Mouse (Mus musculus): ENCODE results near the gene Fnbp1. TPM values are rescaled to one million over a fixed set of nuclear protein-coding genes. Genes with fewer than 3 reads are reported as not detected.
A peak's percentile ranks its signal among the peaks of the same experiment; 100 is the strongest.

The Fnbp1 gene
- polyA plus RNA-seq, 1 experiment from 2014 or later: 16.9 TPM

- peaks cover 11% of the 10 kb centered on the region for H3K36me3 ChIP-seq
- peaks cover 7% of the 10 kb centered on the region; the same call in 1 of the 2 replicates for H3K9me3 ChIP-seq
- H3K4me3 ChIP-seq (replicated peaks): no peak overlapping the region
- no peak overlapping the region for H3K9ac ChIP-seq (replicated peaks)
- no peak for ATAC-seq
- no peaks in the 10 kb centered on the region for H3K27me3 ChIP-seq
- peak overlapping the region; percentile 70 for H3K27ac ChIP-seq
- WGBS: 81% methylated on average over 4 of the region's 4 CpGs
- no peak overlapping the region for H3K4me2 ChIP-seq (replicated peaks)
- H3K4me1 ChIP-seq (replicated peaks): peaks cover 19% of the 10 kb centered on the region
Observed at GRCm38 (mm10) chr2:31069114-31069445, 72.7 kb downstream of the Fnbp1 start.

- Histone ChIP-seq H3K27me3 (no peaks in the 10 kb centered on the region), H3K27ac (peak overlapping the region; percentile 70), H3K4me3 (replicated peaks) (no peak overlapping the region), H3K4me2 (replicated peaks) (no peak overlapping the region), H3K9ac (replicated peaks) (no peak overlapping the region), H3K4me1 (replicated peaks) (peaks cover 19% of the 10 kb centered on the region), H3K9me3 (peaks cover 7% of the 10 kb centered on the region; the same call in 1 of the 2 replicates), H3K36me3 (peaks cover 10% of the 10 kb centered on the region)
- ATAC-seq: 0 out of 2 replicates have a peak, but pooled peaks have one; percentile 53
- 7% methylated on average over 13 of the region's 13 CpGs for WGBS
Observed at GRCm38 (mm10) chr2:31068246-31069113, 73.3 kb downstream of the Fnbp1 start.

- Histone ChIP-seq H3K27me3 (no peaks in the 10 kb centered on the region), H3K9ac (replicated peaks) (no peak overlapping the region), H3K27ac (peak overlapping the region; percentile 70), H3K4me3 (replicated peaks) (no peak overlapping the region), H3K4me1 (replicated peaks) (peaks cover 19% of the 10 kb centered on the region), H3K9me3 (peaks cover 6% of the 10 kb centered on the region; the same call in 1 of the 2 replicates), H3K36me3 (peaks cover 6% of the 10 kb centered on the region), H3K4me2 (replicated peaks) (no peak overlapping the region)
- 45% methylated on average over 7 of the region's 7 CpGs for WGBS
- no peak for ATAC-seq
Observed at GRCm38 (mm10) chr2:31067696-31068245, 74.0 kb downstream of the Fnbp1 start.

- Histone ChIP-seq H3K27ac (no peak overlapping the region), H3K4me2 (replicated peaks) (no peak overlapping the region), H3K4me3 (replicated peaks) (no peak overlapping the region), H3K4me1 (replicated peaks) (peaks cover 19% of the 10 kb centered on the region), H3K9me3 (peaks cover under 1% of the 10 kb centered on the region; the same call in 1 of the 2 replicates), H3K27me3 (no peaks in the 10 kb centered on the region), H3K36me3 (no peaks in the 10 kb centered on the region), H3K9ac (replicated peaks) (no peak overlapping the region)
- no peak for ATAC-seq
- 82% methylated on average over 13 of the region's 13 CpGs for WGBS
Observed at GRCm38 (mm10) chr2:31067059-31067595, 74.7 kb downstream of the Fnbp1 start.

GRCm38 (mm10) chr2:31066019-31066789 lies 75.6 kb downstream of the Fnbp1 start:
- H3K27me3 ChIP-seq: no peaks in the 10 kb centered on the region
- no peaks in the 10 kb centered on the region for H3K9me3 ChIP-seq
- no peak for ATAC-seq
- no peaks in the 10 kb centered on the region for H3K36me3 ChIP-seq
- H3K4me1 ChIP-seq (replicated peaks): peaks cover 19% of the 10 kb centered on the region
- no peak overlapping the region; the same call in 1 of the 2 replicates for H3K9ac ChIP-seq (replicated peaks)
- no peak overlapping the region for H3K4me3 ChIP-seq (replicated peaks)
- H3K27ac ChIP-seq: no peak overlapping the region
- 88% methylated on average over 11 of the region's 11 CpGs for WGBS
- H3K4me2 ChIP-seq (replicated peaks): no peak overlapping the region

- no peak overlapping the region for H3K4me2 ChIP-seq (replicated peaks)
- 0 out of 2 replicates have a peak, but pooled peaks cover 4% of the 10 kb centered on the region for H3K36me3 ChIP-seq
- H3K4me3 ChIP-seq (replicated peaks): no peak overlapping the region
- H3K9ac ChIP-seq (replicated peaks): no peak overlapping the region
- H3K4me1 ChIP-seq (replicated peaks): peaks cover 3% of the 10 kb centered on the region; the same call in 1 of the 2 replicates
- H3K9me3 ChIP-seq: no peaks in the 10 kb centered on the region
- no peak for ATAC-seq
- 93% methylated on average over 10 of the region's 10 CpGs for WGBS
- H3K27ac ChIP-seq: no peak overlapping the region
- H3K27me3 ChIP-seq: no peaks in the 10 kb centered on the region
Observed at GRCm38 (mm10) chr2:31061868-31062628, 79.8 kb downstream of the Fnbp1 start.

- Histone ChIP-seq H3K27me3 (no peaks in the 10 kb centered on the region), H3K27ac (no peak overlapping the region)
- no peak for ATAC-seq
Observed at GRCm38 (mm10) chr2:31060787-31061730, 80.7 kb downstream of the Fnbp1 start.

GRCm38 (mm10) chr2:31060271-31060670 lies 81.5 kb downstream of the Fnbp1 start:
- Histone ChIP-seq H3K9ac (replicated peaks) (no peak overlapping the region), H3K4me2 (replicated peaks) (no peak overlapping the region), H3K4me3 (replicated peaks) (no peak overlapping the region), H3K9me3 (no peaks in the 10 kb centered on the region), H3K4me1 (replicated peaks) (no peaks in the 10 kb centered on the region), H3K27ac (no peak overlapping the region), H3K36me3 (peaks cover 21% of the 10 kb centered on the region), H3K27me3 (no peaks in the 10 kb centered on the region)
- WGBS: 93% methylated on average over 1 of the region's 1 CpGs
- ATAC-seq: no peak

More at GRCm38 (mm10) chr2:31060787-31061730, 80.7 kb downstream of the Fnbp1 start:
- peaks cover 13% of the 10 kb centered on the region for H3K36me3 ChIP-seq
- H3K9ac ChIP-seq (replicated peaks): no peak overlapping the region
- H3K9me3 ChIP-seq: no peaks in the 10 kb centered on the region
- 88% methylated on average over 28 of the region's 28 CpGs for WGBS
- no peaks in the 10 kb centered on the region for H3K4me1 ChIP-seq (replicated peaks)
- H3K4me2 ChIP-seq (replicated peaks): no peak overlapping the region
- no peak overlapping the region for H3K4me3 ChIP-seq (replicated peaks)

- Histone ChIP-seq H3K27ac (no peak overlapping the region), H3K9ac (replicated peaks) (no peak overlapping the region), H3K4me1 (replicated peaks) (no peaks in the 10 kb centered on the region), H3K27me3 (no peaks in the 10 kb centered on the region), H3K4me3 (replicated peaks) (no peak overlapping the region), H3K9me3 (no peaks in the 10 kb centered on the region), H3K36me3 (peaks cover 33% of the 10 kb centered on the region), H3K4me2 (replicated peaks) (no peak overlapping the region)
- no peak for ATAC-seq
- 95% methylated on average over 4 of the region's 4 CpGs for WGBS
Observed at GRCm38 (mm10) chr2:31058443-31058842, 83.4 kb downstream of the Fnbp1 start.

- H3K27me3 ChIP-seq: no peaks in the 10 kb centered on the region
- no peak for ATAC-seq
- no peaks in the 10 kb centered on the region for H3K9me3 ChIP-seq
- H3K27ac ChIP-seq: no peak overlapping the region
- no peak overlapping the region for H3K4me2 ChIP-seq (replicated peaks)
- H3K9ac ChIP-seq (replicated peaks): no peak overlapping the region
- WGBS: 67% methylated on average over 6 of the region's 6 CpGs
- H3K36me3 ChIP-seq: peaks cover 40% of the 10 kb centered on the region
- no peaks in the 10 kb centered on the region for H3K4me1 ChIP-seq (replicated peaks)
- no peak overlapping the region for H3K4me3 ChIP-seq (replicated peaks)
Observed at GRCm38 (mm10) chr2:31057549-31058177, 84.1 kb downstream of the Fnbp1 start.

Measured in midbrain, embryonic 13.5 days (tissue).